Mouse (Mus musculus): ENCODE measurements around the gene Olfr419.
A peak's percentile ranks its signal among the peaks of the same experiment; 100 is the strongest.

Gene Olfr419

DNA sequence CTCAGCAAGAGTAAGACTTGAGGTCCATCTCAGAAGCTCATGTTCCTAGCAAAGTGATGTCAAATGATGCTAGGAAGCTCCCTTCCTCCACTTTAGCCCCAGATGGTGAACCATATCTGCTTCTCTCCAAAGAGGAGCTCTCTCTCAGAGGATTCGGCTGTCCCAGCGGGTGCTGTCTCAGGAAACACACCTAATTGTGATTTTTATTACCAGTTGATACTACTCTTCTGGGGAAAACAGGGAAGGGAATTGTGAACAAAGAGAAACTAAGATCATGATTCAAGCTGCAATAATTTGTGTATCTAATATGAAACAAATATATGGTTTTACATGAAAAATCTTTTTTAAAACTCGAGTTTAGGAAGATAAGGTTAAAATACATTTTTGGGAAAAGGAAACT, at the start of gene Olfr419:
Gene Olfr419 (minus strand): TSS at position 101 of the 400 bp plus-strand sequence.
- DNase-seq (ENCODE audit: low read depth in 1 of 2, low spot score in 2 of 2): no peak

DNA sequence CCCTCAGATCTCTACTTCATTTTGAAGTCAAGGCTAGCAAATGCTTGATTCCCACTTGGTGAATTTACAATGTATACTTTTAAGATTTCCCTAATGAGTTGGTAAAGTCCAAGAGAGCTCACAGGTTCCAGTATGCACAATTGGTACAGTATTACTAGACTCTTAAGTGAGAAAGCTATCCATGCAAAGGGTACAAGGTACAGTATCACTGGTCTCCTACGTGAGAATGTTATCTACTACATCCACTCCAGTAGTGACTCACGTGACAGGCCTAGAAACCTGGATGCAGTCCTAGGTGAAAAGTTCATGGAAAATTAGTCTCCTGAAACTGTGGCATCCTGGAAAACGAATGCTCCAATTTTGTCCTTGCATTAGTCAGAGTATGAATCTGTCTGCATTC, 18.8 kb upstream of the Olfr419 start:
- no peak for DNase-seq (ENCODE audit: low read depth in 1 of 2, low spot score in 2 of 2)

DNA sequence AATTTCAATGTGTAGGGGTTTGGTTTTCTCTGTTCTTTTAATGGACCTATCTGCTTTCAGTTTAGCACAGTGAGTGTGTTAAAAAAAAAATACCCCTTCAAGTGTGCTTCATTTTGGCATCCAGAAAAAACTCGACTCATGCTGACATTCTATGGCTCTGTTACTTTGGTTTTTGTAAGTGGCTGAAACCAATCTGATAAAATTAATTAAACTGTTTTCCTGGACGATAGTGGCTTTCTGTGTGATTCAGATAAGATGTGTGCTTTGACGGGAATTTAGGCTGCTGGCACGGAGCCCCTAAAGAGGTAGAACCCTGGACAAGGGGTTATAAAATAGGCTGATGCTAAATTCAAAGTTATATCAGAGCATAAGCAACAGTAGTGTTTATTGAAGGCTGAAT, 17.3 kb upstream of the Olfr419 start:
- DNase-seq (ENCODE audit: low read depth in 1 of 2, low spot score in 2 of 2): no peak

DNA sequence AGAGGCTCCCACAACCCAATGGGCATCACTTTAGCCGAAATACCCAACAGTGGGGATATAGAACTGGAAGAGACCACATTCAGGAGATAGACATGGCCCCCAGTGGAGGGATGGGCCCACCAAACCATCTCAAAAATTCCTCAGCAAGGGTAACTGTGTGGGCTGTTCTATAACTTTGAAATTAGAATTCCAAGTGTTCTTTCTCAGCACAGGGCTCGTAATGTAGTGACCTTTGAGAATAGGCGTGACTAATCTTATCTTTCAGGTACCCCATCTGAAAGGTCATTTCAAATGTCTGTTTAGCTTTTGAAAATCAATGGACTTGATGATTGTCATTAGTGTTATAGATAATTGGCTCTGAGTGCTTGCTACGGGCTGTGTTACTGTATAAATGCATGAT, 16.0 kb upstream of the Olfr419 start:
- no peak for DNase-seq (ENCODE audit: low read depth in 1 of 2, low spot score in 2 of 2)

DNA sequence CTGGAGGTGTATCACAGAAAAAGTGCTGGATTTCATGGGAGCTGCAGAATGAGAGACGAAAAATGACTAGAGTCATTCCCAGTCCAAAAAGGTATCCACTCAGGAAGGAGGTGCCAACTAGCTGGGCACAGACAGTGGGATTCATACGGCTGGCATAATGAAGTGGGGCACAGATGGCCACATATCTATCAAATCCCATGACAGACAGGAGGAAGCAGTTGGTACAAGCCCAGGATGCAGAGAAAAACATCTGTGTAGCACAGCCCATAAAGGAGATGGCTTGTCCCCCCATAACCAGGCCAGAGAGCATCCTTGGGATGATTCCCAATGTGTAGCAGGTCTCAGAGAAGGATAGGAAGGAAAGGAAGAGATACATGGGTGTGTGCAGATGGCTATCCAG, 1.5 kb downstream of the Olfr419 start:
- DNase-seq (ENCODE audit: low read depth in 1 of 2, low spot score in 2 of 2): no peak

DNA sequence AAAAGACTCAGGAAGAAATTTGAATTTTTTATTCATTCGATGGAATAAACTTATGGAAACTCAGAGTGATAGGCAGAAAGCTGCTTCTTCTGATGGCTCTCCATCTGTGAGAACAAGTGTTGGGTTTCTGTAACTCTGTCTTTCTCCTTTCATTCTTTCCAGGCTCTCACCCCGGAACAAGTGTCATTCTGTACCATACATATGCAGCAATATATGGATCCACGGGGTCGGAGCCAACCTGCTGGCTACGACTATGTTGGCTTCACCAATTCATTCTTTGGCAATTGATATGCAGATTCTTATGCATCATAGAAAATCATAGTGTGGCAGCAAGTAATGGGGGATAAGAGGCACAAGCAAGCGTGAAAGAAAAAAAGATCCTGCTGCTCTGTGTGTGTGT, 4.7 kb downstream of the Olfr419 start:
- DNase-seq (ENCODE audit: low read depth in 1 of 2, low spot score in 2 of 2): no peak

DNA sequence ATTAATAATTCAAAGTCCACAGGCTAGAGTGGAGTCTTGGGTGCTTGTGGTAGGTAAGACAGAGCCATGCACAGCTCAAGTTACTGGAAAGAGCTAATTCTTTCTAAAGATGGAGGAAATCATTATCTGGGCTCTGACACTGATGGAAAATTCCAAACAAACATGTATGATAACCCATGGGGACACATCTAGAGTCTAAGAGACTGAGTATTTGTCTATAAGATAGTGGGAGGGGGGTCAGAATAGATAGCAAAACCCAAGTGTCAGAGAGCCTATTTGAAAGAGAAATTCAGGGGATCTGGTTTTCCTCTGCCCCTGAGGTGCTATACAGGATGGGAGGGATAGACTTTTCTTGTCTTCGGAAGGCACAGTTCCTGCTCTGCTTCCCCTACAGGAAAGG, 5.8 kb downstream of the Olfr419 start:
- no peak for DNase-seq (ENCODE audit: low read depth in 1 of 2, low spot score in 2 of 2)

DNA sequence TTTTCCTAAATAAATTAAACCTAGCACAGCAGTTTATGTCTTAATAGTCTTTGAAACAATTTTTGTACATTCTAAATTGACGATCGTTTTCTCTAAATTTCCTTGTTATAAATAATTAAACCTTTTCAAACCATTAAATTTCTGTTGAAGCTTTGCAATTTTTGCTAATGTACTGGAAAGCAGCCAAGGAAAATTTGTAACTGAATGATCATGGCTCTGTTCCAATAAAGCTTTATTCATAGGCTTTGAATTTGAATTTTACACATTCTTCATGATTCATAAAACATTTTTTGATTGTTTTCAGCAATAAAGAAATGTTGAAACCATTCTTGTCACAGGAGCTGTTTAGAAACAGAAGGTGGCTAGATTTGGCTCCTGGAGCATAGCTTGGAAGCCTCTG, 7.2 kb downstream of the Olfr419 start:
- no peak for DNase-seq (ENCODE audit: low read depth in 1 of 2, low spot score in 2 of 2)

DNA sequence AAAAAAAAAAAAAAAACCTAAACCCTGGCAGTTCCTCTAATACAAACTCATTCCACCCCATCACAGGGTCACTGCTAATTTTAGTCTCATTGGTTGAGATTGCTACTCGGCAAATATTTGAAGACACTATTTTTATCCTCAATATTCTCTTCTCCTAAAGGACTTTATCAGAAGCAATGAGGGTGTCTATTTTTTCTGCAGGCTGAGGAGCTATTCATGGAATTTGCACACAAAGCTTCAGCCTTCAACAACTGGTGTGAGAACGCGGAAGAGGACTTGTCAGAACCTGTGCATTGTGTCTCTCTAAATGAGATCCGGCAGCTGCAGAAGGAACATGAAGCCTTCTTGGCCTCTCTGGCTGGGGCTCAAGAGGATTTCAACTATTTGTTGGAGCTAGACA, 11.9 kb downstream of the Olfr419 start:
- DNase-seq (ENCODE audit: low read depth in 1 of 2, low spot score in 2 of 2): no peak

DNA sequence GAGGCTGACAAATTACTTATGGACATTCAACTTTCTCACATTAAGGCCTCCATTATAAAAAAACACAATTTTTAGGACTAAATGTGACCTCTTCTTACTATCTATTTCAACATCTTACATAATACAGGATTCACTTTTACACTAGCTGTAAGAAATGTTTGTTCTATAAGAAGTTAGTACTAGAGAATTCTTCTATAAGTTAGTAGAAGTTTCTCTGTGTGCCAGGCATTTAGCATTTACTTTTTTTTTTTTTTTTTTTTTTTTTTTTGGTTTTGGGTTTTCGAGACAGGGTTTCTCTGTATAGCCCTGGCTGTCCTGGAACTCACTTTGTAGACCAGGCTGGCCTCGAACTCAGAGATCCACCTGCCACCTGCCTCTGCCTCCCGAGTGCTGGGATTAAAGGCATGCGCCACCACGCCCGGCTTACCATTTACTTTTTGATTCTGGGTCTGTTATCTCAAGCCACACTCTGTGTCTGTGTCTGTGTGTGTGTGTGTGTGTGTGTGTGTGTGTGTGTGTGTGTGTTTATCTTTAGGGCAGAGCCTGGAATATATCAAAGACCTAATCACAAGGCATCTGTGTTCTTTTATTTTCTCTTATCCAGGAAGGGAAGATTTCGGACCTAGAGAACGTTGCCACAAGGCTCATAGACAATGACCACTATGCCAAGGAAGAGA, 35.2 kb downstream of the Olfr419 start:
- no peak for DNase-seq (ENCODE audit: low read depth in 1 of 2, low spot score in 2 of 2)

DNA sequence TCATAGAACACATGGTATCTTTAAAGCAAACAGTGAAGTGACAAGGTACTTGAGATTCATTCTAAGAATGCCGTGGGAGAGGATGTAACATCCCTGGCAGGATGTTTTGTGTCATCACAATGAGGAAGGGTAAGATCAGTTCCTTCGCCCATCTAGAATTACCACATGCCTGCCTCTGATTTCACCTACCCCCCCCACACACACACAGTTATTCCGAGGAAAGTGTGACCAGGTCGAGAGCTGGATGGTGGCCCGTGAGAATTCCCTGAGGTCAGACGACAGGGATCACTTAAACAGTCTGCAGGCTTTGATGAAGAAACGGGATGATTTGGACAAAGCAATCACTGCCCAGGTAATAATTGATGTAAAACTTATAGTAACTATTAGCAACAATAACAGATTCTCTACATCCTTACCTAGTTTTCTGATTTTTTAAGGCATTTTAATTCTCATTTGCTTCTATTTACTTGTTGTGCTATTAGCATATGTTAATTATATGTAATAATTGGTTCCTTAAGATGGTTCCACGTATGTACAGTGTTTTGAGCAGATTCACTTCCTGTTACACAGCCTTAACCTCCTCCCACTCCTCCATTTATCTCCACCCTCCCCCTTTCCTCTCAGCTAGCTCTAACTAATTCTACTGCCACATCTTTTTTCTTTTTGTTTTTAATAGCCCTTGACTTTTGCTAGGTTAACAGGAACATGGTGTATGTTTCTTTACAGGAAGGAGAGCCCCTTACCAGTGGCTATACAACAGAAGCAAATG, 36.4 kb downstream of the Olfr419 start:
- no peak for DNase-seq (ENCODE audit: low read depth in 1 of 2, low spot score in 2 of 2)

DNA sequence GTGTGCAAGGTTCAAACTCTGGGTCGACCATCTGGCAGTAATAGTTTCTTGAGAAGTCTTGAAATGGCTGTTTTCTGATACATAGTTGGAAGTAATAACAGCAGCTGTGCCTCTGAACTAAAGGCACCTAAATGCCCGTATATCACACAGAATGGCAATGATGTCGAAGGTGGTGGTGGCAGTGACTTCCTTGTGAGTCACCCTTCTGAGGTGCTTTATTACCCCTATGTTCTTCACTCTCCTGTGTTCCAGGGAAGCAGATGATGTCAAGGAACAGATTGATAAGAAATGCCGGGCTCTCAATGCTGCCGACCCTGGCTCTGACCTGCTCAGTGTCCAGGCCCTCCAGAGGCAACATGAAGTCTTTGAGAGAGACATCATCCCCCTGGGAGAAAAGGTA, 39.6 kb downstream of the Olfr419 start:
- no peak for DNase-seq (ENCODE audit: low read depth in 1 of 2, low spot score in 2 of 2)

DNA sequence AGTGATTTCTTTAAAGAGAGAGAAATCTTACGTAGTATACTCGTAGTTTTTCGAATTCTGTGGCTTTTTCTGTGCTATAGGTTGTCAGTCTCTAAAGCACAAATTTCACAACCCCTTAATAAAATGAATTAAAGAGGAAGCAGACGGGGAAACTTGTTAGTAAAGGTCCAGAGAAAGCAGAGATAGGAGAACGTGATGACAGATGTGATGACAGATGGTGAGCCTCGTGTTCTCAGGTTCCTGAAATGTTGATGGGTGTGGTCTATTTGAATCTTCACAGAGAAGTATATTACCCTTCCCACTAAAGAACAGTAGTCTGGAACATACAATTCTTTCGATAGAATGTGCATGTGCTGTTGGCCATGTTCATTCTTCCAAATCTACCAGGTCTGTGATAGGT, 47.2 kb downstream of the Olfr419 start:
- peak in 1 of 2 experiments; percentile 16 for DNase-seq (ENCODE audit: low read depth in 1 of 2, low spot score in 2 of 2)

Data from monocyte, adult 2 months (primary cell).